Mouse (Mus musculus): ENCODE measurements around the gene Zkscan2. TPM values are rescaled to one million over a fixed set of nuclear protein-coding genes. Genes with fewer than 3 reads are reported as not detected.

The Zkscan2 gene
- polyA plus RNA-seq, 1 experiment = 3.9 TPM

GRCm38 (mm10) chr7:123430411-123430705 lies 69.9 kb downstream of the Zkscan2 start:
- Histone ChIP-seq H3K36me3 (ENCODE audit: control insufficient read depth, insufficient read depth, low read length, poor library complexity, severe bottlenecking) (peaks cover 11% of the 10 kb centered on the region; the same call in 1 of the 2 replicates), H3K9me3 (replicated peaks; ENCODE audit: control insufficient read depth, insufficient read depth, low read length, poor library complexity, severe bottlenecking) (no peaks in the 10 kb centered on the region), H3K9ac (ENCODE audit: low read depth, poor library complexity, severe bottlenecking) (no peak overlapping the region), H3K4me3 (ENCODE audit: low read depth, low read length) (no peak overlapping the region), H3K27me3 (ENCODE audit: control insufficient read depth, insufficient read depth, low read length, poor library complexity, severe bottlenecking) (no peaks in the 10 kb centered on the region; the same call in 1 of the 2 replicates), H3K27ac (ENCODE audit: insufficient read depth, low read length) (no peak overlapping the region), H3K4me1 (ENCODE audit: control insufficient read depth, insufficient read depth, low read length) (no peaks in the 10 kb centered on the region)
- TF ChIP-seq CTCF (IDR thresholded peaks at IDR 0.05; ENCODE audit: low read depth, low read length) (no peak), POLR2A (IDR thresholded peaks at IDR 0.05; ENCODE audit: insufficient read depth, low read length) (no peak), EP300 (IDR thresholded peaks at IDR 0.05; ENCODE audit: insufficient read depth, low read depth, low read length) (no peak)

- Histone ChIP-seq H3K36me3 (ENCODE audit: control insufficient read depth, insufficient read depth, low read length, poor library complexity, severe bottlenecking) (peaks cover 11% of the 10 kb centered on the region; the same call in 1 of the 2 replicates), H3K4me1 (ENCODE audit: control insufficient read depth, insufficient read depth, low read length) (no peaks in the 10 kb centered on the region), H3K27ac (ENCODE audit: insufficient read depth, low read length) (no peak overlapping the region)
These were observed 70.4 kb downstream of the Zkscan2 start for GRCm38 (mm10) chr7:123429624-123430410.

More at GRCm38 (mm10) chr7:123429624-123430410, 70.4 kb downstream of the Zkscan2 start:
- Histone ChIP-seq H3K4me3 (ENCODE audit: low read depth, low read length) (no peak overlapping the region), H3K9ac (ENCODE audit: low read depth, poor library complexity, severe bottlenecking) (no peak overlapping the region), H3K27me3 (ENCODE audit: control insufficient read depth, insufficient read depth, low read length, poor library complexity, severe bottlenecking) (no peaks in the 10 kb centered on the region; the same call in 1 of the 2 replicates), H3K9me3 (replicated peaks; ENCODE audit: control insufficient read depth, insufficient read depth, low read length, poor library complexity, severe bottlenecking) (no peaks in the 10 kb centered on the region)
- TF ChIP-seq CTCF (IDR thresholded peaks at IDR 0.05; ENCODE audit: low read depth, low read length) = no peak
- TF ChIP-seq POLR2A (IDR thresholded peaks at IDR 0.05; ENCODE audit: insufficient read depth, low read length) = no peak
- TF ChIP-seq EP300 (IDR thresholded peaks at IDR 0.05; ENCODE audit: insufficient read depth, low read depth, low read length) = no peak

Other genes starting within 250 kb of the Zkscan2 start
- gene Lcmt1, start 130.7 kb downstream of the Zkscan2 start, polyA plus RNA-seq (2011; ENCODE audit: insufficient read depth, insufficient read length, low read depth, missing spikeins) = 49.9 and 62.6 TPM in 2 replicates
- gene Arhgap17, start 130.5 kb downstream of the Zkscan2 start, polyA plus RNA-seq (2011; ENCODE audit: insufficient read depth, insufficient read length, low read depth, missing spikeins) = 38.2 and 38.8 TPM in 2 replicates
- not detected in 2 replicates for gene Aqp8, start 38.2 kb downstream of the Zkscan2 start, polyA plus RNA-seq (2011; ENCODE audit: insufficient read depth, insufficient read length, low read depth, missing spikeins)